Mouse (Mus musculus) myocyte (in vitro differentiated cells): ENCODE results near the gene Gabrb1. TPM values are rescaled to one million over a fixed set of nuclear protein-coding genes. Genes with fewer than 3 reads are reported as not detected.

Source experiments
- H3K27me3 ChIP-seq: one replicate; pipeline ENCODE4 v1.6.1; 2011; ENCODE audit not compliant: control insufficient read depth, insufficient read depth, insufficient read length
- H3K36me3 ChIP-seq: one replicate; pipeline ENCODE4 v1.6.1; 2011; ENCODE audit not compliant: control insufficient read depth, insufficient read depth
- H3K4me2 ChIP-seq: one replicate; pipeline ENCODE4 v1.6.1; 2011; ENCODE audit warnings: low read depth, control low read depth
- H3K4me3 ChIP-seq: one replicate; pipeline ENCODE4 v1.5.1; 2011; ENCODE audit warnings: mild to moderate bottlenecking, control low read depth, moderate library complexity
- H3K79me2 ChIP-seq: one replicate; pipeline ENCODE4 v1.6.1; 2011; ENCODE audit not compliant: control insufficient read depth, insufficient read depth
- H3ac ChIP-seq: one replicate; pipeline ENCODE4 v1.6.1; 2011; ENCODE audit not compliant: control insufficient read depth, insufficient read length
- CEBPB ChIP-seq: IDR thresholded peaks from 2 replicates; pipeline ENCODE4 v1.6.1; 2011; ENCODE audit warnings: mild to moderate bottlenecking, moderate library complexity; ENCODE audit not compliant: poor library complexity, insufficient read depth, severe bottlenecking
- E2F4 ChIP-seq: IDR thresholded peaks from one replicate; pipeline ENCODE4 v1.6.1; 2011; ENCODE audit warnings: mild to moderate bottlenecking, control low read depth, moderate library complexity; ENCODE audit not compliant: insufficient read depth
- MAX ChIP-seq: IDR thresholded peaks from one replicate; pipeline ENCODE4 v1.6.1; 2011; ENCODE audit warnings: low read depth, mild to moderate bottlenecking, control low read depth
- MYOD1 ChIP-seq, 3 experiments: IDR thresholded peaks; one replicate each; pipeline ENCODE4 v1.6.1; 2011; ENCODE audit warnings: control low read depth in 2 of 3, low read depth in 2 of 3, mild to moderate bottlenecking in 2 of 3, moderate library complexity in 1 of 3; ENCODE audit not compliant: insufficient read length in 2 of 3, control insufficient read depth in 1 of 3
- MYOG ChIP-seq, 3 experiments: IDR thresholded peaks; one replicate each; pipeline ENCODE4 v1.6.1; 2011; ENCODE audit warnings: control low read depth in 2 of 3, low read depth in 2 of 3, mild to moderate bottlenecking in 2 of 3; ENCODE audit not compliant: insufficient read length in 2 of 3, control insufficient read depth in 1 of 3, insufficient read depth in 1 of 3
- POLR2A ChIP-seq: IDR thresholded peaks from one replicate; pipeline ENCODE4 v1.6.1; 2011; ENCODE audit warnings: low read depth, mild to moderate bottlenecking, control low read depth, moderate library complexity; ENCODE audit not compliant: insufficient read length
- POLR2AphosphoS2 ChIP-seq: IDR thresholded peaks from one replicate; pipeline ENCODE4 v1.6.1; 2011; ENCODE audit warnings: low read depth, control low read depth; ENCODE audit not compliant: insufficient read length
- REST ChIP-seq: IDR thresholded peaks from one replicate; pipeline ENCODE4 v1.6.1; 2011; ENCODE audit warnings: mild to moderate bottlenecking, control low read depth, moderate library complexity; ENCODE audit not compliant: insufficient read depth, insufficient read length
- SRF ChIP-seq: IDR thresholded peaks from one replicate; pipeline ENCODE4 v1.6.1; 2011; ENCODE audit warnings: low read depth; ENCODE audit not compliant: control insufficient read depth, insufficient read length
- TCF12 ChIP-seq: IDR thresholded peaks from one replicate; pipeline ENCODE4 v1.6.1; 2011; ENCODE audit warnings: mild to moderate bottlenecking, control low read depth; ENCODE audit not compliant: poor library complexity, insufficient read depth, severe bottlenecking
- TCF3 ChIP-seq: IDR thresholded peaks from one replicate; pipeline ENCODE4 v1.6.1; 2011; ENCODE audit warnings: low read depth, control low read depth; ENCODE audit not compliant: insufficient read length
- USF1 ChIP-seq: IDR thresholded peaks from one replicate; pipeline ENCODE4 v1.6.1; 2011; ENCODE audit warnings: low read depth, mild to moderate bottlenecking, control low read depth, moderate library complexity
- polyA plus RNA-seq: library from polyadenylated mRNA; unstranded; fragments of >200 nt; fragmentation: generic; extraction: Trizol; gene quantifications from one replicate; pipeline ENCODE4 v1.2.1, GENCODE M21; 2012; ENCODE audit warnings: missing spikeins

The Gabrb1 gene
- polyA plus RNA-seq = 0.01 TPM

DNA sequence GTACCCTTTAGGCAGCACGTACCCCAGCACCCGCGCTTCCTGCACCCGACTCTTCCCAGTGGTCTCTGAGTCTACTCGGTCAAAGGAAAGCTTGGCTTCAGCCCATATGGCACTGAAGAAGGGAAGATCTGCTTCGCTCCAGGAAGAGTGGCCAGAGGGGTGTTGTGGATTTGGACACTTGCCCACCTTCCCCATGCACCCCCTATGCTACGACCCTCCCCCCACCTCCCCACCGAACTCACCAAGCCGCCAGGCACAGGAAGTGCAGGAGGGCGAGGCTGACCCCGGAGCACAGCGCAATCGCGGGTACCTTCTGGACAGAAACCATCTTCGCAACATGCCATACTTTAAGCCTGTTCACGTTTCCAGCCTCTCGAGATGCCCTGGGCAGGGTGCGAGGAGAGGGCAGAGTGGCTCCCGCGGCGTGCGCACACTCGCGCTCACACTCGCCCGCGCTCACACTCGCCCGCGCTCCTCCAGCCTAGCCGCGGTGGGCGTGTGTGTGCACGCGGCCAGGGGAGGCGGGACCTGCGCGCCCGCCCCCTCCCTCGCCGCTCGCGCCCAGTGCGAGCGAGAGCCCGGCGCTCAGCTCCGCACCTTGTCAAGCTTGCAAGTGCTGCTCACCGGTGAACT is at the start of gene Gabrb1:
Gabrb1 (plus strand) TSS at position 632 of the 633 bp plus-strand sequence.
- H3K36me3 ChIP-seq = no peaks in the 10 kb centered on the region
- H3K4me2 ChIP-seq = no peak within 1 kb of the TSS
- no peak within 1 kb of the TSS for H3ac ChIP-seq
- TF ChIP-seq POLR2A = no peak
- TF ChIP-seq MAX = no peak
- no peak for TF ChIP-seq CEBPB
- no peak for TF ChIP-seq SRF
- no peak for TF ChIP-seq E2F4
- no peak for TF ChIP-seq REST
- no peak for TF ChIP-seq TCF12
- TF ChIP-seq MYOG (IDR thresholded peaks at IDR 0.05; ENCODE audit: control insufficient read depth in 1 of 3, insufficient read depth in 1 of 3, insufficient read length in 2 of 3, low read depth in 2 of 3) = no peak
- no peak for TF ChIP-seq USF1
- TF ChIP-seq TCF3 = no peak
- no peak for TF ChIP-seq MYOD1 (IDR thresholded peaks at IDR 0.05; ENCODE audit: control insufficient read depth in 1 of 3, insufficient read length in 2 of 3, low read depth in 2 of 3)
- TF ChIP-seq POLR2AphosphoS2 = no peak
- no peak within 1 kb of the TSS for H3K4me3 ChIP-seq
- H3K27me3 ChIP-seq = no peaks in the 10 kb centered on the region
- no peaks in the 10 kb centered on the region for H3K79me2 ChIP-seq

- Histone ChIP-seq H3K79me2 (no peaks in the 10 kb centered on the region), H3K4me3 (no peak overlapping the region), H3K27me3 (no peaks in the 10 kb centered on the region), H3K36me3 (no peaks in the 10 kb centered on the region), H3K4me2 (no peak overlapping the region), H3ac (no peak overlapping the region)
- TF ChIP-seq MAX (no peak), USF1 (no peak), MYOG (IDR thresholded peaks at IDR 0.05; ENCODE audit: control insufficient read depth in 1 of 3, insufficient read depth in 1 of 3, insufficient read length in 2 of 3, low read depth in 2 of 3) (no peak), REST (no peak), TCF12 (no peak), SRF (no peak), POLR2A (no peak), TCF3 (no peak), CEBPB (no peak), POLR2AphosphoS2 (no peak), MYOD1 (IDR thresholded peaks at IDR 0.05; ENCODE audit: control insufficient read depth in 1 of 3, insufficient read length in 2 of 3, low read depth in 2 of 3) (no peak), E2F4 (no peak)
These were observed 49.2 kb upstream of the Gabrb1 start for GRCm38 (mm10) chr5:71608735-71609134.

- H3K4me2 ChIP-seq = no peak overlapping the region
- no peaks in the 10 kb centered on the region for H3K27me3 ChIP-seq
- no peak for TF ChIP-seq REST
- no peak for TF ChIP-seq SRF
- no peak for TF ChIP-seq MAX
- no peak for TF ChIP-seq TCF3
- no peak for TF ChIP-seq MYOD1 (IDR thresholded peaks at IDR 0.05; ENCODE audit: control insufficient read depth in 1 of 3, insufficient read length in 2 of 3, low read depth in 2 of 3)
- TF ChIP-seq CEBPB = no peak
- H3K79me2 ChIP-seq = no peaks in the 10 kb centered on the region
- no peaks in the 10 kb centered on the region for H3K36me3 ChIP-seq
- H3ac ChIP-seq = no peak overlapping the region
- no peak overlapping the region for H3K4me3 ChIP-seq
These were observed 43.6 kb upstream of the Gabrb1 start for GRCm38 (mm10) chr5:71614311-71614710.

- H3ac ChIP-seq = no peak overlapping the region
- H3K4me2 ChIP-seq = no peak overlapping the region
- TF ChIP-seq USF1 = no peak
- H3K79me2 ChIP-seq = no peaks in the 10 kb centered on the region
- H3K36me3 ChIP-seq = no peaks in the 10 kb centered on the region
- no peak overlapping the region for H3K4me3 ChIP-seq
- no peaks in the 10 kb centered on the region for H3K27me3 ChIP-seq
These were observed 41.2 kb upstream of the Gabrb1 start for GRCm38 (mm10) chr5:71616734-71617133.

DNA sequence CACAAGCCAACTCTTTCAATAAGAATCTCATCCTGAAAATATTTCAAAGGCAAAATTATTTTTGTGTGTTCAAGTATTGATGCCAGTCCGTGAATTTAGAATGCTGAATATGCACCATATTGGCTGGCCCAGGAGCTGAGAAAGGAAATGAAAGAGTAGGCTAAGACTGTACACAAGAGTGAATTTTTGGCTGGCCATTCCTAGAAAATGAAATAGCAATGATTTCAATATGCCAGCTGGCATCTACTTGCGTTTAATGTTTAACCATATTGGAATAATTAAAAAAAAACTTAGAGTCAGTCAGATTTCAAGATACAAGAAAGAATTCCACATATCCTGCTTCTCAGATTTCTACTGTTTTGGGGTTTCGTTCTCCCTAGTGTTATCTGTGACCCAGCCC is 30.1 kb upstream of the Gabrb1 start:
- TF ChIP-seq MYOD1 (IDR thresholded peaks at IDR 0.05; ENCODE audit: control insufficient read depth in 1 of 3, insufficient read length in 2 of 3, low read depth in 2 of 3) = no peak
- TF ChIP-seq MYOG (IDR thresholded peaks at IDR 0.05; ENCODE audit: control insufficient read depth in 1 of 3, insufficient read depth in 1 of 3, insufficient read length in 2 of 3, low read depth in 2 of 3) = no peak
- TF ChIP-seq REST = no peak
- TF ChIP-seq SRF = no peak
- no peak for TF ChIP-seq TCF12
- no peak for TF ChIP-seq MAX
- TF ChIP-seq POLR2A = no peak
- no peak for TF ChIP-seq E2F4
- no peak for TF ChIP-seq TCF3
- no peak for TF ChIP-seq CEBPB
- TF ChIP-seq USF1 = no peak
- no peak for TF ChIP-seq POLR2AphosphoS2
- no peak overlapping the region for H3ac ChIP-seq
- H3K36me3 ChIP-seq = no peaks in the 10 kb centered on the region
- H3K4me3 ChIP-seq = no peak overlapping the region
- H3K79me2 ChIP-seq = no peaks in the 10 kb centered on the region
- no peak overlapping the region for H3K4me2 ChIP-seq
- no peaks in the 10 kb centered on the region for H3K27me3 ChIP-seq
